Mouse (Mus musculus): ENCODE measurements around the gene Hist1h2bn.
"Not testable (repeated sequence)": the region's sequence is repeated elsewhere in the genome, so short reads cannot be mapped to it uniquely, and the experiment has no call there.

Hist1h2bn gene

GRCm38 (mm10) chr13:21727948-21728572 lies 25.9 kb upstream of the Hist1h2bn start:
- no peak for DNase-seq (ENCODE audit: low read depth)

GRCm38 (mm10) chr13:21729544-21729943 lies 24.4 kb upstream of the Hist1h2bn start:
- DNase-seq (ENCODE audit: low read depth) = no peak

- DNase-seq (ENCODE audit: low read depth) = no peak
Observed at GRCm38 (mm10) chr13:21733466-21733865, 20.5 kb upstream of the Hist1h2bn start.

- DNase-seq (ENCODE audit: low read depth) = peak; percentile 55
Observed at GRCm38 (mm10) chr13:21734010-21734905, 19.7 kb upstream of the Hist1h2bn start.

GRCm38 (mm10) chr13:21734906-21735767 lies 18.8 kb upstream of the Hist1h2bn start, which contains the start of gene Hist1h4j:
Gene Hist1h4j, plus strand, starts transcription at chr13:21735064.
- not testable (repeated sequence) for DNase-seq (ENCODE audit: low read depth)

- no peak for DNase-seq (ENCODE audit: low read depth)
Observed at GRCm38 (mm10) chr13:21745006-21745405, 8.9 kb upstream of the Hist1h2bn start.

GRCm38 (mm10) chr13:21749387-21750158 lies 4.3 kb upstream of the Hist1h2bn start:
- DNase-seq (ENCODE audit: low read depth) = no peak

- DNase-seq (ENCODE audit: low read depth) = not testable (repeated sequence)
Observed at GRCm38 (mm10) chr13:21750159-21751017, 3.5 kb upstream of the Hist1h2bn start, which contains the start of gene Hist1h4k. Gene Hist1h4k, minus strand, starts transcription at chr13:21750505.

- DNase-seq (ENCODE audit: low read depth) = no peak
Observed at GRCm38 (mm10) chr13:21751417-21751816, 2.5 kb upstream of the Hist1h2bn start.

- DNase-seq (ENCODE audit: low read depth) = no peak
Observed at GRCm38 (mm10) chr13:21751827-21752226, 2.1 kb upstream of the Hist1h2bn start.

GRCm38 (mm10) chr13:21752356-21752755 lies 1.6 kb upstream of the Hist1h2bn start:
- DNase-seq (ENCODE audit: low read depth) = no peak

- no peak for DNase-seq (ENCODE audit: low read depth)
Observed at GRCm38 (mm10) chr13:21753051-21753523, 836 bp upstream of the Hist1h2bn start.

GRCm38 (mm10) chr13:21754294-21755001 lies 525 bp downstream of the Hist1h2bn start:
- DNase-seq (ENCODE audit: low read depth) = not testable (repeated sequence)

- no peak for DNase-seq (ENCODE audit: low read depth)
Observed at GRCm38 (mm10) chr13:21755707-21756106, 1.8 kb downstream of the Hist1h2bn start.

GRCm38 (mm10) chr13:21778814-21779766 lies 25.2 kb downstream of the Hist1h2bn start:
- peak; percentile 85 for DNase-seq (ENCODE audit: low read depth)

- DNase-seq (ENCODE audit: low read depth) = no peak
Observed at GRCm38 (mm10) chr13:21779767-21780731, 26.1 kb downstream of the Hist1h2bn start, which contains the start of gene Hist1h1b. Gene Hist1h1b, minus strand, starts transcription at chr13:21780625.

GRCm38 (mm10) chr13:21781021-21781555 lies 27.2 kb downstream of the Hist1h2bn start:
- no peak for DNase-seq (ENCODE audit: low read depth)

All from fibroblast of lung, adult 2 months (primary cell).